Mouse (Mus musculus): ENCODE results near the gene Acbd6.

DNA sequence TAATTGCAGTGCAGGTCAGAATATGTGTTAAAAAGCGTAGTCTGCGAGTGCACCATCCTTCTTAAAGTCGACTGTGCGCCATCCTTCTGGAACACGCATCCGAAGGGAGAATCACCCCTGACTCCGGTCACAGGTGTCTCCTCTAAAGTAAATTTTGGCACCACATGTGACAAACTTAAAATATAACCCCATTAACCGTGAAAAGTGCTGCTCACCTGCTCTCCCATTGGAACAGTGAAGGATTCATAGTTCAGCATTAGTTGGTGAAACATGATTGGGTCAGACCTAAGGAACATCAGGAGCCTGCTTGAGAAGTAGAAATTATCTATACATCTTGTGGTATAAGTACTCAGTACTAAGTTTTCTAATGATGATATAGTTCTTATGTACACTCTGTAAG lies 65.3 kb downstream of the Acbd6 start:
- no peak for TF ChIP-seq CTCF (IDR thresholded peaks at IDR 0.05; ENCODE audit: insufficient read depth, low read depth, low read length)
- no peak for TF ChIP-seq POLR2A (IDR thresholded peaks at IDR 0.05; ENCODE audit: insufficient read depth, low read depth, low read length)
